Mouse (Mus musculus) splenic B cell, adult 2 months (primary cell): ENCODE results near the gene Ehf.

Experiments used
- DNase-seq: peaks from one replicate; pipeline ENCODE4 v3.0.0-alpha.2; 2011; ENCODE audit warnings: low read depth, low spot score
- H3K27me3 ChIP-seq: 2 replicates; pipeline ENCODE4 v1.6.1; 2012; ENCODE audit warnings: mild to moderate bottlenecking, low read length, moderate library complexity, mixed read lengths; ENCODE audit not compliant: control insufficient read depth, poor library complexity, insufficient read depth, severe bottlenecking
- H3K36me3 ChIP-seq: 2 replicates; pipeline ENCODE4 v1.6.1; 2012; ENCODE audit warnings: mild to moderate bottlenecking, low read length, moderate library complexity, mixed read lengths; ENCODE audit not compliant: control insufficient read depth, poor library complexity, insufficient read depth, severe bottlenecking

Gene Ehf

GRCm38 (mm10) chr2:103303132-103303531, at the start of gene Ehf:
TSS of gene Ehf (minus strand) at chr2:103303278.
- Histone ChIP-seq H3K27me3 (no peaks in the 10 kb centered on the region), H3K36me3 (no peaks in the 10 kb centered on the region)
- no peak for DNase-seq

- no peaks in the 10 kb centered on the region for H3K27me3 ChIP-seq
- DNase-seq, result peak; percentile 59
- H3K36me3 ChIP-seq, result no peaks in the 10 kb centered on the region
Observed at GRCm38 (mm10) chr2:103347417-103347891, 44.4 kb upstream of the Ehf start.

- Histone ChIP-seq H3K27me3 (no peaks in the 10 kb centered on the region), H3K36me3 (no peaks in the 10 kb centered on the region)
- DNase-seq, result no peak
Observed at GRCm38 (mm10) chr2:103346751-103347289, 43.7 kb upstream of the Ehf start.

GRCm38 (mm10) chr2:103343611-103344010, 40.5 kb upstream of the Ehf start:
- Histone ChIP-seq H3K27me3 (no peaks in the 10 kb centered on the region), H3K36me3 (no peaks in the 10 kb centered on the region)
- no peak for DNase-seq

DNA sequence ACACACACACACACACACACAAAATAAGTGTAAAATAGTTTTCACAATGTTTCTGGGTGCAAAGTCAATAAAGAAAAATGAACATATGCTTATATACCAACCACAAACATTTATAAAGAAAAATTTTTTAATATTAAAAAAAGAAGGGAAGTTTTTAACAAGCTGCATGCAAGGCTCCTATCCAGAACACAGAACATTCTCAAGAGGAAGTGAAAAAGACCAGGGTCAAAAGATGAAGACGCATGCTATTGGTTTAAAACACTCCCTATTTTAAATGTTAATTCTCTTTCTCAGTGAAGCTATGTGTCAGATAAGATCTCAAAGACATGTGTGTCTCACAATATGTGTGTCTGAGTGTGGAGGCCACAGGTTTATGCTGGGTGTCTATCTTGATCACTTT, 39.0 kb upstream of the Ehf start:
- DNase-seq, result no peak
- no peaks in the 10 kb centered on the region for H3K27me3 ChIP-seq
- no peaks in the 10 kb centered on the region for H3K36me3 ChIP-seq

- Histone ChIP-seq H3K27me3 (no peaks in the 10 kb centered on the region), H3K36me3 (no peaks in the 10 kb centered on the region)
- no peak for DNase-seq
Observed at GRCm38 (mm10) chr2:103341375-103341971, 38.4 kb upstream of the Ehf start.

GRCm38 (mm10) chr2:103338706-103339105, 35.6 kb upstream of the Ehf start:
- Histone ChIP-seq H3K36me3 (no peaks in the 10 kb centered on the region), H3K27me3 (no peaks in the 10 kb centered on the region)
- DNase-seq, result no peak

GRCm38 (mm10) chr2:103337370-103337769, 34.3 kb upstream of the Ehf start:
- Histone ChIP-seq H3K27me3 (no peaks in the 10 kb centered on the region), H3K36me3 (no peaks in the 10 kb centered on the region)
- no peak for DNase-seq

- no peaks in the 10 kb centered on the region for H3K36me3 ChIP-seq
- no peaks in the 10 kb centered on the region for H3K27me3 ChIP-seq
- DNase-seq, result no peak
Observed at GRCm38 (mm10) chr2:103336621-103337020, 33.5 kb upstream of the Ehf start.

DNA sequence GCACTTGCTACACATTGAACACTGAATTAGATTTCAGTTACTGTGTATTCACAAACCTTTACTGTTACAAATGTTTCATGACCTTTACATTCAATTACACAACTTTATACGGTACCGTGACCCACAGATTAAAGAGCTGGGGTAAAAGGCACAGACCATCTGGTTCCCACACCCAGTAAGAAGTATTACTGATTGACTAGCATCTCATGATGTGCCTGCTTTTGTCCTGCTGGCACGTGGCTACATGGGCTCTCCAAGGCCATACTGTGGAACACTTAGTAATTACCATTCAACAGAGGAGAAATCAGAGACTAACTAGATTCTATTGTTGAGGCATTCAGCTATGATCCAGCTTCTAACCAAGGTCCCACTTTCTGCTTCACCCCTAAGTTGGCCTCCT, 32.9 kb upstream of the Ehf start:
- no peak for DNase-seq
- no peaks in the 10 kb centered on the region for H3K36me3 ChIP-seq
- H3K27me3 ChIP-seq, result no peaks in the 10 kb centered on the region

GRCm38 (mm10) chr2:103331666-103332191, 28.7 kb upstream of the Ehf start:
- DNase-seq, result no peak
- Histone ChIP-seq H3K36me3 (no peaks in the 10 kb centered on the region), H3K27me3 (no peaks in the 10 kb centered on the region)

DNA sequence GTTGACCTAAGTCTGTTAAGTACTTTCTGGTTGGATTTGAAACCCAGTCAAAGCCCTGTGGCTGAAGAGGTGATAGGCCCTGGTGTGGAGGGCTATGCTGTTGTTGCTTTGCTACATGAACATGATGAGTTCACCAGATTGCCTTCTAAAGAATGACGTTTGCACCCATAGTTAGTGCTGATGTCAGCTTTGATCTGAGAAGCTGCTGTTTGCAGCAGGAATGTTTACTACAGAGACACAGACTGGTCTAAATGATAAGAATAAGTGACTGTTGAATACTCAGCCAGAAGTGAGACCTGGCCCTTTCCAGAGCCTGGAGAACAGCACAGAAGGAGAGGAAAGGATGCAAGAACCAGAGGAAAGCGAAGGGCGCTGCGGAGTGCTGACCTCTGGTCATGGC, 25.7 kb upstream of the Ehf start:
- no peak for DNase-seq
- no peaks in the 10 kb centered on the region for H3K27me3 ChIP-seq
- no peaks in the 10 kb centered on the region for H3K36me3 ChIP-seq

DNA sequence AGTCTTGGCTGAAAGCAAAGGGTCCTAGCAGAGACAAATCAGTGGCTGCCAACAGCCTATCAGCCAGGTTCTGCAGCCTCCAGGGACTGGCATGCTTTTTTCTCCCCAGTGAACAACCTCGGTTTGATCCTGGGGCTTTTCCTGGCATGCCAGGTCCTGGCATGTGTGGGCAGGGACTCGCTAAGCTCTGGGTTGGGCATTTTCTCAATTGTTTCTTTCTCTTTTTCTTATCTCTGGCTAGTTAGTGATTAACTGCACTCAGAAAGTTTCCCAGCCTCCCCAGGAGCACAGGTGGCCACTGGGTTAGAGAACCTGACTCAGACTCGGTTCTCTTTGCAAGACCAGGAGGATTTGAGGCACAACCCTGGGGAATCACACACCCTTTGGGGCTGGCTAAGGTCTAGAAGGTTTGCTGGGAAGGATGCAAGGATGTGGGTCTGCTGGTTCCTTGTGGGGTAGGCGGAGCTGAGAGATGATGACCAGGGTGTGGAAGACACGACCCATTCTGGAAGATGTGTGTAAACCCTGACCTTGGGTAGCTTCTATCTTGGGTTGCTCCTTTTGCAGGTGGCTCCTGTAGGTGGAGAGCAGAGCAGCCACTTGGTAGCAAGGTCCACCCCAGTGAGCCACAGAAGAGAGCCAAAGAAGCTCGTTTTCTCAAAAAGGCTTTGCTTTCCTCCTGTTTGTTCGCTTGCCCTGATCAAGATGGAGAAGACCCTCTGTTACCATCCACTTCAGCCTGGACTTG, 22.4 kb upstream of the Ehf start:
- Histone ChIP-seq H3K36me3 (no peaks in the 10 kb centered on the region), H3K27me3 (no peaks in the 10 kb centered on the region)
- DNase-seq, result no peak

GRCm38 (mm10) chr2:103324320-103324719, 21.2 kb upstream of the Ehf start:
- no peak for DNase-seq
- Histone ChIP-seq H3K36me3 (no peaks in the 10 kb centered on the region), H3K27me3 (no peaks in the 10 kb centered on the region)

DNA sequence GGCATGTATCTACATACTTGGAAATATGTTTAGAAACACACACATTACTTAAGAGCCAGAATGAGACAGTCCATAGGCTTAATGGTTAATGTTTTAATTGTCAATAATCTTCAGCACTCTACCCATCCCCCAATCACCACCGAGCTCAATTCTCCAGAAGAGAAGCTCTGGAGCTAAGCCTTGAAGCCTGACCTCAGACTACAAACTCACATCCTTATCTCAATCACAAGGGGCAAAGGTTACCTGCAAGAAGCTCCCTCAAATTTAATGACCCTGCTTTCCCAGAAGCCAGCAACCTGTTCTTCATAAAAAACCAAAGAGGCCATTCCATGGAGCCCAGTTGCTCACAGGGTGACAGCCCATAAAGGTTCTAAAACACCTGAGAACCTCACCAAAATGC, 19.1 kb upstream of the Ehf start:
- no peak for DNase-seq
- Histone ChIP-seq H3K36me3 (no peaks in the 10 kb centered on the region), H3K27me3 (no peaks in the 10 kb centered on the region)
